28 mouse cellular contexts compared by ENCODE assay signal in the genomic region with DNA sequence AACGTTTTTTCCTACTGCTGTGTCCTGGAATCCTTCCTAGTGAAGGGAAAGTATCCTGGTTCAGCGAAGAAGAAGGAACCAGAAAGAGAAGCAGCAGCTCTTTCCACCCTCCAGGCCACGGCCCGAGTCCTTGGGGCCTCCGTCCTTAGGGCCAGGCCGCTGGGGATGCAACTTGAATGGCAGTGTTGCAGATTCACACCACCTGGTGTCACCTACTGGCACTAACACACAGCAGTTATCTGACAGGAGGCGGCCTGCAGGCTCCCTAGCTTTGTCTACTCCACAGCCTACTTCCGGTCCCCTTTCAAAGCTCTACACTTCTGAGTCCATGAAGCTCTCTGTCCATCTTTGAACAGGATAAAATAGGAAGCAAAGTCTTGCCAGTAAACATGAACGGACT. TPM values are rescaled to one million over a fixed set of nuclear protein-coding genes. Genes with fewer than 3 reads are reported as not detected.
DNase-seq lines count a peak whose midpoint lies in the region; ATAC-seq lines count a peak whose summit lies in the region.
"Had no signal": no experiment of that assay in that cellular context is flagged by ENCODE, and none has a peak within 500 bp of the region (broad histone marks: within the 10 kb centered on the region; RNA-seq: fewer than 3 reads in every experiment).

No protein-coding gene starts in this region.

- H3K9me3 ChIP-seq in heart, embryonic 15.5 days (replicated peaks) = no peaks in the 10 kb centered on the region
- H3K9me3 ChIP-seq in heart, embryonic 10.5 days = no peaks in the 10 kb centered on the region
- H3K9me3 ChIP-seq in intestine, embryonic 16.5 days (ENCODE audit: control insufficient read depth, low read length) = no peaks in the 10 kb centered on the region
- H3K9me3 ChIP-seq in intestine, embryonic 15.5 days = no peaks in the 10 kb centered on the region
- no peaks in the 10 kb centered on the region for H3K9me3 ChIP-seq in stomach, embryonic 16.5 days (replicated peaks; ENCODE audit: control insufficient read depth, low read length)
- H3K9me3 ChIP-seq: embryonic facial prominence, embryonic 12.5 days; embryonic facial prominence, embryonic 15.5 days; G1E had no signal

- H3K4me1 ChIP-seq in heart, embryonic 15.5 days (replicated peaks) = peaks cover 66% of the 10 kb centered on the region
- peaks cover 70% of the 10 kb centered on the region for H3K4me1 ChIP-seq in heart, embryonic 10.5 days
- H3K4me1 ChIP-seq in intestine, embryonic 16.5 days (ENCODE audit: control insufficient read depth, insufficient read depth, low read length) = peaks cover 31% of the 10 kb centered on the region
- peaks cover 32% of the 10 kb centered on the region for H3K4me1 ChIP-seq in intestine, embryonic 15.5 days (replicated peaks)
- peaks cover 44% of the 10 kb centered on the region for H3K4me1 ChIP-seq in stomach, embryonic 16.5 days (ENCODE audit: control insufficient read depth, insufficient read depth, low read length)

- H3K4me3 ChIP-seq in heart, embryonic 15.5 days = no peak overlapping the region
- H3K4me3 ChIP-seq in heart, embryonic 10.5 days = no peak overlapping the region
- H3K4me3 ChIP-seq in intestine, embryonic 16.5 days (ENCODE audit: low read length) = no peak overlapping the region
- H3K4me3 ChIP-seq in intestine, embryonic 15.5 days (replicated peaks) = no peak overlapping the region
- no peak overlapping the region for H3K4me3 ChIP-seq in stomach, embryonic 16.5 days (replicated peaks; ENCODE audit: low read length)
- H3K4me3 ChIP-seq: embryonic facial prominence, embryonic 12.5 days; embryonic facial prominence, embryonic 15.5 days had no signal

- no peak overlapping the region for H3K4me2 ChIP-seq in heart, embryonic 15.5 days
- H3K4me2 ChIP-seq in intestine, embryonic 16.5 days (ENCODE audit: low read depth, low read length) = no peak overlapping the region
- no peak overlapping the region for H3K4me2 ChIP-seq in intestine, embryonic 15.5 days (replicated peaks)
- no peak overlapping the region for H3K4me2 ChIP-seq in stomach, embryonic 16.5 days (ENCODE audit: low read depth, low read length)
- H3K4me2 ChIP-seq: embryonic facial prominence, embryonic 12.5 days; embryonic facial prominence, embryonic 15.5 days; hindbrain, embryonic 14.5 days had no signal

- no peak for ATAC-seq in heart, embryonic 15.5 days (replicated peaks; ENCODE audit: insufficient number of reproducible peaks, insufficient read depth, low FRiP score, low read depth)
- no peak for ATAC-seq in intestine, embryonic 16.5 days
- ATAC-seq in intestine, embryonic 15.5 days = no peak
- no peak for ATAC-seq in stomach, embryonic 16.5 days (ENCODE audit: insufficient read depth, low FRiP score)
- ATAC-seq: forebrain, embryonic 14.5 days; forebrain, postnatal 0 days; hindbrain, postnatal 0 days; inflammation-experienced regulatory T-cells, adult 6 months; Patski had no signal

- 62% methylated on average over 9 of the region's 9 CpGs for WGBS in heart, embryonic 15.5 days
- WGBS in heart, embryonic 10.5 days = 74% methylated on average over 9 of the region's 9 CpGs
- WGBS in intestine, embryonic 16.5 days = 82% methylated on average over 9 of the region's 9 CpGs
- WGBS in intestine, embryonic 15.5 days = 76% methylated on average over 9 of the region's 9 CpGs
- WGBS in stomach, embryonic 16.5 days = 82% methylated on average over 9 of the region's 9 CpGs

- H3K27ac ChIP-seq in heart, embryonic 15.5 days = peak overlapping the region; percentile 30; the same call in 1 of the 2 replicates
- no peak overlapping the region; the same call in 1 of the 2 replicates for H3K27ac ChIP-seq in heart, embryonic 10.5 days
- peak overlapping the region; percentile 34; the same call in 1 of the 2 replicates for H3K27ac ChIP-seq in intestine, embryonic 16.5 days (ENCODE audit: low read length)
- no peak overlapping the region for H3K27ac ChIP-seq in intestine, embryonic 15.5 days
- H3K27ac ChIP-seq in stomach, embryonic 16.5 days (ENCODE audit: low read length) = 0 out of 2 replicates have a peak overlapping the region, but pooled peaks have one; percentile 17
- H3K27ac ChIP-seq: embryonic facial prominence, embryonic 12.5 days; hindbrain, embryonic 14.5 days; hindbrain, postnatal 0 days had no signal

- peak; percentile 90 for DNase-seq in heart, adult 11 months
- DNase-seq in heart, adult 9 months (ENCODE audit: low spot score in 2 of 2) = no peak
- no peak for DNase-seq in heart, embryonic 10.5 days (ENCODE audit: low spot score)
- no peak for DNase-seq in urinary bladder, postnatal 25 days (ENCODE audit: low spot score)
- DNase-seq: adrenal gland, adult 2 months; adrenal gland, postnatal 14 days; B cell, adult 2 months; cerebellum, adult 11 months; cerebellum, adult 2 months; cerebellum, adult 9-11 months; forebrain, postnatal 0 days; gastrocnemius, postnatal 25 days; heart, postnatal 36 days; kidney, adult 18-20 months; kidney, adult 9 months had no signal

- no peaks in the 10 kb centered on the region for H3K36me3 ChIP-seq in heart, embryonic 15.5 days
- no peaks in the 10 kb centered on the region for H3K36me3 ChIP-seq in heart, embryonic 10.5 days
- no peaks in the 10 kb centered on the region for H3K36me3 ChIP-seq in intestine, embryonic 16.5 days (ENCODE audit: control insufficient read depth, insufficient read depth, low read length)
- H3K36me3 ChIP-seq in intestine, embryonic 15.5 days = no peaks in the 10 kb centered on the region
- H3K36me3 ChIP-seq in stomach, embryonic 16.5 days (ENCODE audit: control insufficient read depth, insufficient read depth, low read length) = no peaks in the 10 kb centered on the region
- H3K36me3 ChIP-seq: embryonic facial prominence, embryonic 12.5 days; embryonic facial prominence, embryonic 15.5 days had no signal

- H3K9ac ChIP-seq in heart, embryonic 15.5 days = no peak overlapping the region
- H3K9ac ChIP-seq in intestine, embryonic 16.5 days (ENCODE audit: low read depth, low read length) = no peak overlapping the region
- H3K9ac ChIP-seq in intestine, embryonic 15.5 days = no peak overlapping the region
- H3K9ac ChIP-seq in stomach, embryonic 16.5 days (ENCODE audit: low read length) = no peak overlapping the region
- H3K9ac ChIP-seq: embryonic facial prominence, embryonic 12.5 days; embryonic facial prominence, embryonic 15.5 days; forebrain, postnatal 0 days; hindbrain, embryonic 14.5 days had no signal

- H3K27me3 ChIP-seq in heart, embryonic 15.5 days = no peaks in the 10 kb centered on the region
- no peaks in the 10 kb centered on the region for H3K27me3 ChIP-seq in heart, embryonic 10.5 days (ENCODE audit: insufficient read depth, poor library complexity, severe bottlenecking)
- H3K27me3 ChIP-seq in intestine, embryonic 16.5 days (replicated peaks; ENCODE audit: control insufficient read depth, insufficient read depth, low read length) = no peaks in the 10 kb centered on the region
- H3K27me3 ChIP-seq in intestine, embryonic 15.5 days (replicated peaks) = no peaks in the 10 kb centered on the region
- no peaks in the 10 kb centered on the region for H3K27me3 ChIP-seq in stomach, embryonic 16.5 days (ENCODE audit: control insufficient read depth, insufficient read depth, low read length)
- H3K27me3 ChIP-seq: CH12.LX; embryonic facial prominence, embryonic 12.5 days; embryonic facial prominence, embryonic 15.5 days; Patski had no signal

RNA-seq across cellular contexts. Expression of gene Arhgap10, which starts 37.8 kb away (rescaled TPM):
- 26.6 and 29.3 TPM in 2 replicates for polyA plus RNA-seq in heart, embryonic 15.5 days (2015; fragmentation: Nextera tagmentation; extraction: Ambion mirVana)
- polyA plus RNA-seq in heart, embryonic 10.5 days (2016; fragmentation: Nextera tagmentation; extraction: Ambion mirVana) = 22.8 and 25.7 TPM in 2 replicates
- 28.9 and 29.6 TPM in 2 replicates for polyA plus RNA-seq in intestine, embryonic 16.5 days (2015; fragmentation: Nextera tagmentation; extraction: Ambion mirVana)
- 25.8 and 30.9 TPM in 2 replicates for polyA plus RNA-seq in intestine, embryonic 15.5 days (2015; fragmentation: Nextera tagmentation; extraction: Ambion mirVana)
- 32.8 and 33.4 TPM in 2 replicates for polyA plus RNA-seq in stomach, embryonic 16.5 days (2015; fragmentation: Nextera tagmentation; extraction: Ambion mirVana)

Comparison
In these comparisons a context has a peak if more than half of its experiments do, and no peak if none do; other contexts are left out.
1. H3K27ac ChIP-seq: peak in heart, embryonic 15.5 days (single experiment), intestine, embryonic 16.5 days (single experiment) and stomach, embryonic 16.5 days (single experiment); none in heart, embryonic 10.5 days (single experiment) and intestine, embryonic 15.5 days (single experiment).